Mouse (Mus musculus) c-Kit-positive CD71-positive TER-119-negative erythroid progenitor cells, embryonic 14.5 days (primary cell): Measurements from ENCODE around the gene Shroom3.

Source experiments
- DNase-seq: peaks from one replicate; pipeline ENCODE4 v3.0.0-alpha.2; 2013; ENCODE audit warnings: low read depth

Shroom3 gene

GRCm38 (mm10) chr5:92933599-92934217 is 250.5 kb downstream of the Shroom3 start:
- DNase-seq: no peak

DNA sequence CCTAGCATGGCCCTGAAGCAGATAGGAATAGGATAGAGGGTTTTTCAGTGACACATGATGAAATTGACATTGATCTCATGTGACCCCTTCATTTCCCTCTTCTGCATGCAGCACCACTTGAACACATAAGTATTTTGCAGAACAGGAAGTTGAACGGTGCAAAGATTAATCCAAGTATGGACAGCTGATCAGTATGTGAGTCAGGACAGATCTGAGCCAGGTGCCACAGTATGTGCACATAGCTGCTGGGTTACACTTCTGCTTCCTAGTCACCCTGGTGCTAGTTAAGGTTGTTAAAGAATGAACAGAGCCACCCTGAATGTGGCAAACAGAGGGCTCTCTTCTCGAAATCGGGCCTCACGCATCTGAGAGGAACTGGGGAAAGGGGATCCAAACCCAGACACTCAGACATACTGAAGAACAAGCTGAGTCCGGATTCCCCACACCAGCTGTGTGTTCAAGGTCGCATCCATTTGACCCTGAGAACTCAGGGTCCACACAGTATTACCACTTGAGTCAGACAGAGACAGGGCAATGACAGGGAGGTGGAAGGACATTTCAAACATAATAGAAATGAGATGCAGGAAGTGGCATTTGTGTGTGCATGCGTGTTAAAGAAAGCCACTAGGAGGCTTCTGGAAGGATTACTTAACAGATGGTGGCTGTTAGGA is 251.2 kb downstream of the Shroom3 start:
- DNase-seq: no peak

DNA sequence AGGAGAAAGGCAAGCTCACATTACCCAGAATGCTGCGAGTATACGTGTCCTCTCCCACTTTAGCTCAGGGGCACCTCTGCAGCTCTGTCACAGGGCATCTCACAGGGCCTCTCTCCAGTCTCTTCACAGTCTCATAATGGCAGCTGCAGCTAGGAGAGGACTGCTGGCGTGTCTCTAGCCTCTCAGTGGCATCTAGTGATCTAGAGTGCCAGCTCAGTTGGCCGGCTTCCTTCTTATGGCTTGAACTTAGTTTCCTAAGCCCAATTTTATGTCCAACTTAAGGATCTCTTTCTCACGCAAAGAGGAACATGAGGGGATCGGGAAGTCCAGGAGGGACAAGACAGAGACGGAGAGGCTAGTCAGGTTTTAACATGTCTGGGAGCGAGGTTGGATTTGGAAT is 252.6 kb downstream of the Shroom3 start:
- no peak for DNase-seq

- DNase-seq: no peak
Measured at GRCm38 (mm10) chr5:92937701-92938100, 254.5 kb downstream of the Shroom3 start.

DNA sequence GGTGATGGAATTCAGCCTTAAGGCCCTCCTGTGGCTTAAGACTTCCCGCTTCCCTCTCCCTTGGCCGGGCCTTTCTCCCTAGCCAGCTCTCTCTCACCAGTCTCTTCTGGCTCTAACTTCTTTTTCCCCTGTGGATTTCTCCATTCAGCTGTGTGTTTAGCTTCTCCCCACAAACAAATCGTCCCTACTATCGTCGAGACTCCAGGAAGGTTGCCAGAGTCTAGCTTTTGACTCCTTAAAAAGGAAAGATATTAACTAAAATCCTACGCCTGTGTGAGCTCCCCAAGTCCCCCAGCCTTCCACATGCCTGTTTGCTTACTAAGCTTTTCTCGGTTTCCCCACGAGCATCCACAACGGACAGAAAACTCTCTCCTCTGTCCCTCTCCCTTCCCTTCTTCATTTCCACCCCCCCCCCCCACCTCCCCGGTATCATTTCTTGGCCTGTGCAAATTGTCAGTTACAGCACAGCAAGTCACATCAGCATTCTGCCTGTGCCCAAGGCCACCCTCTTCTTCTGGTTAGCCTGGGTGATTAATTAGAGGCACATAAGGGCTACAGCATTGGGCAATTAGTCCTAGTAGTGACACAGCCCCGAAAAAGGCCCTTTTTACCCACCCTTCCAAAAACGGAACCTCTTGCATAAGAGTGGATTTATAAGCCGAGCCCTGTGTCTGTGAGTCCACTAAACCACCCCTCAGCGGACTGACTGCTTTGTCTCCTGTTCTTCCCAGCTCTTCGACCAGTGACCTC is 256.2 kb downstream of the Shroom3 start:
- DNase-seq: no peak

DNA sequence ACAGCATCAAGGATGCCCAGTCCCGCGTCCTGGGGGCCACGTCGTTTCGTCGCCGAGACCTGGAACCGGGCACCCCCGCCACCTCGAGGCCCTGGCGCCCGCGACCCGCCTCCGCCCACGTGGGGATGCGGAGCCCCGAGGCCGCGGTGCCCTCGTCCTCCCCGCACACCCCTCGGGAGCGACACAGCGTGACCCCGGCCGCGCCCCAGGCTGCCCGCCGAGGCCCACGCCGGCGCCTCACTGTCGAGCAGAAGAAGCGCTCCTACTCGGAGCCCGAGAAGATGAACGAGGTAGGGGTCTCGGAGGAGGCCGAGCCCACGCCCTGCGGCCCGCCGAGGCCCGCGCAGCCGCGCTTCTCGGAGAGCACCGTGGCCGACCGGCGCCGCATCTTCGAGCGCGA is 258.9 kb downstream of the Shroom3 start:
- DNase-seq: no peak

DNA sequence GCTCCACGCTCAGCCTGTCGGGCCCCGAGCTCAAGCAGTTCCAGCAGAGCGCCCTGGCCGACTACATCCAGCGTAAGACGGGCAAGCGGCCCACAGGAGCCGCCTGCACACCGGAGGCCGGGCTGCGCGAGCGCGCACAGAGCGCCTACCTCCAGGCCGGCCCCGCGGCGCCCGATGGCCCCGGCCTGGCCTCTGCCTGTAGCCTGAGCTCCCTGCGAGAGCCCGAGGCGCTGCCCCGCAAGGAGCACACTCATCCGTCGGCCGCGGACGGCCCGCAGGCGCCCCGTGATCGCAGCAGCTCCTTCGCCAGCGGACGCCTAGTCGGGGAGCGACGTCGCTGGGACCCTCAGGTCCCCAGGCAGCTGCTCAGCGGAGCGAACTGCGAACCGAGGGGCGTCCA is 259.3 kb downstream of the Shroom3 start:
- DNase-seq: no peak

DNA sequence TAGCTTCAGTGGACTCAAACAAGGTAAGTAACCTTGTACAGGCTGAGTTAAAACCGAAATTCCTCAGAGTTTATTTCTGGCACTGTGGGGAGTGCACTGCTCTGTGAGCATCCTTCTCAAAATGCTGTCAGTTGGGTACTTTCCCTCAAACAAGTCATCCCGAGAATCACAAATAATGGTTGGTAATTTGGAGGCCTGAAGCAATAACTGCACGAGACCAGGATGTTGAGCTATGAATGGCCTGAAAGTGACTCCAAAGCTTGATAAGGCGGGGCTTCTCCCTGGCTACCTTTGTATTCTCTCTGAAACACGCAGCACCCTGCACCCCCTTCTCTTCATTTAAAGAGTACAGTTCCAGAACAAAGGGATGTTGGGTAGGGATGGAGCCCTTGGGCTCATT is 261.6 kb downstream of the Shroom3 start:
- DNase-seq: no peak

DNA sequence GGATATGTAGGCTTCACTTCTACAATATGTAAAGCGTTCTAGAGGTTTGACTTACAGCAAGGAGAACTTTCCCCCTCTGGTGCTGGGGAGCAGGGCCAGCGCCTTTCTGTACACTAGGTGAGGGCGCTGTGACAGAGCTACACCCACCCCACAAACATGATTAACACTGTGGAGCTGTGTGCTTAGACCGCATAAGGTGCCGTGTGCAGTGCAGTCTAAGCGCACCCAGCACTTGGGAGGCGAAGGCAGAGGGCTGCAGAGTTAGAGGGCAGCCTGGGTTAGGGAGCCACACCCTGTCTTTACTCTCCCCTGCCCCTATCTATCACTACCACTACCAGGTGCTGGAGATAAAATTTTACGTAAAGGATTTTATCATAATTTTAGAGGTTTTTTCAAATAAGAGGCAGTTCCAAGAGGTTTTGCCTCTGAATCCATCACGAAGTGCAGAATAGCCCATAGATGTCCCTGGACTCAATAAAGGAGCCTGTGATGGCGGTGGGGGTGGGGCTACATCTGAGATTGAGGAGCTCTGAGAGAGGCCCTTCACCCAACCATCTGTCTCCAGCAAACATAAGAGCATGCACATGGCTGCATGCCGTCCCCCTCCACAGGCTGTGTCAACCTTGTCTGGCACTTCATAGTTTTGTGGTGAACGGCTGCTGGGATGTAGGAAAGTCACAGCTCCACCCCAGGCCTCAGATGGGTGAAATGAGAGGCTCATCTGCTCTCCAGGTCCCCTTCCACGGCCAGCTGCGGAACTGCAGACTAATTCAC is 265.9 kb downstream of the Shroom3 start:
- DNase-seq: no peak

DNA sequence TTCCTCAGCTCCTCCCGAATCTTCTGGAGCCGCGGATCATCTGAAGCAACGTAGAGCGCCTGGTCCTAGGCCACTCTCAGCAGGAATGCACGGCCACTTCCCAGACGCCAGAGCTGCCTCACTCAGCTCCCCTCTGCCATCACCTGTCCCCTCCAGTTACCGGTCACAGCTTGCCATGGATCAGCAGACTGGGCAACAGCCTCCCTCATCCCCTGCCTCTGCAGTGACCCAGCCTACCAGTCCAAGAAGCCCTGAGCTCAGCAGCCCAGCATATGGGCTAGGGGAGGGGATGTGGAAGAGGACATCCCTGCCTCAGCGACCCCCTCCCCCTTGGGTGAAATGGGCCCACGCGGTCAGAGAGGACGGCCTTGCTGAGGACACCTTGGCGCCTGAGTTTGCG is 267.3 kb downstream of the Shroom3 start:
- DNase-seq: no peak

DNA sequence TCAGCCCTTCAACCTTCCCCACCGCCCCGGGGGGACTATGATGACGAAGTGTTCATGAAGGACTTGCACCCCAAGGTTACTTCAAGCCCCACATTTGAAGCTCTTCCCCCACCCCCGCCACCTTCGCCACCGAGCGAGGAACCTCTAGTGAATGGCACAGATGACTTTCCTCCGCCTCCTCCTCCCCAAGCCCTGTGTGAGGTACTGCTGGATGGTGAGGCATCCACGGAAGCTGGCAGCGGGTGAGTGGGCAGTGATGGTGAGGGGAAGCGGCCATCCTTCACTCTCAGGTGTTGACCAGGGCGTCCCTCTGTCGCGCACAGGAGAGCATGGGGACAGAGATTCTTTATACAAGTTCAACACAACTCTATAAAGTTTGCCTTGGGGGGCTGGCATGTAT is 267.8 kb downstream of the Shroom3 start:
- no peak for DNase-seq

GRCm38 (mm10) chr5:92953865-92954264 is 270.6 kb downstream of the Shroom3 start:
- no peak for DNase-seq

DNA sequence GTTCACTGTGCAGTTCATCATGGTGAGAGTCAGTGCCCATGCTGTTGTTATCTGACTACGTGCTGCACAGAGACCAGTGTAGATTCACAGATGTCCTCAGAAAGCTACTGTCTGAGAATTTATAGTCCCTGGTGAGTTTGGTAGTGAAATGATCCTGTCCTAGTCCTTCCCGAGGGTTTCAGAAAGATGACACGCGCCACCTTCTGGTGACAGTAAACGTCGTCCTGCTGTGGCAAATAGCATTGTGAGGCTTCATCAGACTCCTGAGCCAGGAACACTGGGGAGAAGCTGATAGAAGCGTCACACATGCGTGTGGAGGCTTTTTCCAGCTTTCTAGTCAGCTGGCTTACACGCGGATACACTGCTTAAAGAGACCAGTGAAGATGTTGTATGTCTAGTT is 271.1 kb downstream of the Shroom3 start:
- DNase-seq: peak; percentile 1

- no peak for DNase-seq
Measured at GRCm38 (mm10) chr5:92954827-92955475, 271.7 kb downstream of the Shroom3 start.

- no peak for DNase-seq
Measured at GRCm38 (mm10) chr5:92959287-92959686, 276.1 kb downstream of the Shroom3 start.

GRCm38 (mm10) chr5:92959708-92960107 is 276.5 kb downstream of the Shroom3 start:
- DNase-seq: no peak

- DNase-seq: no peak
Measured at GRCm38 (mm10) chr5:92961353-92961752, 278.1 kb downstream of the Shroom3 start.

DNA sequence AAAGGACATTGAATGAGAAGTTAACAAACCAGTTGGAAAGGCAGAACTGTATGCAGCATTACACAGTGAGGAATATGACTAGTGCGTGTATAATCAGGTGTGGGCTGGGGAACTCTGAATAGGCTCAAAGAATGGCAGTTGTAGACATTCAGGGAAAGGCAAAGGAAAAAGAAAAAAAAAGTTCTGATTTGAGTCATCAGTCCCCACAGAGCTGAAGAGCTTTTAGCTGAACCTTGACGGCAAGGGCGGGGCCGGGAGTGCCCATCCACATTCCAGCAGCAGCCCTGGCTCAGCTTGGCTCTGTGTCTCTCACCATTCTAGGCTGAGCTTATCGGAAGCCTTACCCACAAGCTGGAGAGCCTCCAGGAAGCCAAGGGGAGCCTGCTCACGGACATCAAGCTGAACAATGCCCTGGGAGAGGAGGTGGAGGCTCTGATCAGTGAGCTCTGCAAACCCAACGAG is 278.6 kb downstream of the Shroom3 start:
- no peak for DNase-seq

- DNase-seq: no peak
Measured at GRCm38 (mm10) chr5:92964691-92965090, 281.5 kb downstream of the Shroom3 start.

- no peak for DNase-seq
Measured at GRCm38 (mm10) chr5:92967143-92967542, 283.9 kb downstream of the Shroom3 start.

DNA sequence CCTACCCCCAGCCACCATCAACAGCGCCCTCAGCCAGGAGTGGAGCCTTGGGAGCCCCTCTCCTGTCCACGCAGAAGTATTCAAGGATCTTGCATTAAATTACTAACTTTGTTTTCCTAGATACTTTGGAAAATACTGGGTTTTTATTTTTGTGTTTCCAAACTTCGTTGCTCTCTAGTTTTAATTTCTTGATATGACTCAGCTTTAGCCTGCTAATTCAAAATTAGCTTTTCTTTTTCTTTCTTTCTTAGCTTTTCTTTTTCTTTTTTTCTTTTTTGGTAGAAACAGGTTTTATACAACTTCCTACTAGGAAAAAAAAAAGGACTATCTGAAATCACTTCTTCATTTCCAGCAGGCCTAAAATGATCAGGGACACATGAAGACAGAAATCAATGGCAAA is 284.7 kb downstream of the Shroom3 start:
- no peak for DNase-seq

DNA sequence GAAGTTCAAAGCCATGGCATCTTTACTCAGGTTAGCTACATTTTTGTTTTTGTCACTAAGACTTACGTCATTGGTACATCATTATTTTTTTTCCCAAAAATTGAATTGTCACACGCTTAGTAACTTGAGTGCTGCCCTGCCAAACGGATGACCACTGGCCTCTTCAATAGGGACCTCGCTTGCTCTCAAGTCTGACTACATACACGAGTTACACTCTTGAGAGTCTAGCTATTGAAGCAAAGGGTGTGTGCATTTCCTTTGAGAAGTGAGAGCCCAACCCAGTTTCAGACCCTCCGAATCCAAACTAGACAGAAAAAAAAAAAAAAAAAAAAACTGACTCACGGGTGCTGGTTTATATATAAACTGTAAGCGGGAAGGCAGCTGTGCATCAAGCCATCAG is 286.2 kb downstream of the Shroom3 start:
- no peak for DNase-seq
